Mouse (Mus musculus) central nervous system, embryonic 14 days (tissue): Measurements from ENCODE around the gene Adgb. TPM values are rescaled to one million over a fixed set of nuclear protein-coding genes. Genes with fewer than 3 reads are reported as not detected.

Source experiments
- polyA plus RNA-seq: library from polyadenylated mRNA; depleted of rRNA; stranded (reverse); fragments of >200 nt; gene quantifications from 2 replicates; pipeline ENCODE4 v1.2.3, GENCODE M21; 2012; rRNA removed

Adgb gene
- polyA plus RNA-seq = 0.22 and 0.35 TPM in 2 replicates

GRCm38 (mm10) chr10:10471961-10472610, at the start of gene Adgb:
Adgb (minus strand) TSS chr10:10472326.

Other genes starting within 250 kb of the Adgb start
- gene Rab32, start 85.9 kb upstream of the Adgb start, polyA plus RNA-seq = 3.5 and 3.8 TPM in 2 replicates
- gene Gm10944, start 209.0 kb upstream of the Adgb start, polyA plus RNA-seq = not detected in 2 replicates